Mouse (Mus musculus) CH12.LX (cell line): ENCODE results near the gene Ppef2. TPM values are rescaled to one million over a fixed set of nuclear protein-coding genes. Genes with fewer than 3 reads are reported as not detected.

ENCODE experiments used
- DNase-seq: peaks from one replicate; pipeline ENCODE4 v3.0.0-alpha.2; 2013; ENCODE audit errors: extremely low read depth
- H3K27ac ChIP-seq: 2 replicates; pipeline ENCODE4 v1.5.1; 2012; ENCODE audit warnings: low read depth, mild to moderate bottlenecking, control low read depth, moderate library complexity; ENCODE audit not compliant: insufficient read depth
- H3K27me3 ChIP-seq: replicated peaks from 2 replicates; pipeline ENCODE3; 2012; ENCODE audit warnings: inconsistent platforms
- H3K36me3 ChIP-seq, 2 experiments: replicated peaks in 1 of 2; 2 replicates each; pipeline versions ENCODE3 to v1.6.1; 2012; ENCODE audit warnings: inconsistent platforms in 1 of 2, low read length in 1 of 2, mild to moderate bottlenecking in 1 of 2, mixed read lengths in 1 of 2, moderate library complexity in 1 of 2; ENCODE audit not compliant: control insufficient read depth in 1 of 2, insufficient read depth in 1 of 2
- H3K4me1 ChIP-seq, 2 experiments: 2 replicates each; pipeline ENCODE4 v1.6.1; 2012; ENCODE audit warnings: inconsistent platforms in 1 of 2, moderate library complexity in 1 of 2; ENCODE audit not compliant: insufficient read depth in 2 of 2, control insufficient read depth in 1 of 2
- H3K4me2 ChIP-seq: 2 replicates; pipeline ENCODE4 v1.6.1; 2012; ENCODE audit warnings: low read depth, mild to moderate bottlenecking, control low read depth; ENCODE audit not compliant: poor library complexity, insufficient read depth, severe bottlenecking
- H3K4me3 ChIP-seq, 3 experiments: fragments of 150-350 bp in 1 of 3; sonication (generic) in 1 of 3; replicated peaks in 1 of 3; 2 replicates each; pipeline versions ENCODE3 to v1.5.1; 2011 to 2012; ENCODE audit warnings: low read depth in 2 of 3, low read length in 2 of 3, mild to moderate bottlenecking in 2 of 3, moderate library complexity in 2 of 3, control low read depth in 1 of 3, improper control_type of control experiment in 1 of 3, inconsistent platforms in 1 of 3, mixed read lengths in 1 of 3; ENCODE audit not compliant: poor library complexity in 1 of 3
- H3K79me2 ChIP-seq: replicated peaks from 2 replicates; pipeline ENCODE4 v1.6.1; 2012; ENCODE audit warnings: mild to moderate bottlenecking, moderate library complexity; ENCODE audit not compliant: control insufficient read depth, poor library complexity, insufficient read depth, severe bottlenecking; ENCODE audit errors: extremely low read depth
- H3K9ac ChIP-seq: 2 replicates; pipeline ENCODE4 v1.6.1; 2012; ENCODE audit warnings: low read depth, mild to moderate bottlenecking, control low read depth, moderate library complexity; ENCODE audit not compliant: insufficient read depth
- H3K9me3 ChIP-seq: replicated peaks from 2 replicates; pipeline ENCODE3; 2012; ENCODE audit warnings: low read length, inconsistent platforms, mixed read lengths
- BHLHE40 ChIP-seq: IDR thresholded peaks from 2 replicates; pipeline ENCODE4 v1.6.1; 2011; ENCODE audit warnings: mild to moderate bottlenecking, low read depth, low read length, improper control_type of control experiment
- CHD1 ChIP-seq: IDR thresholded peaks from 2 replicates; pipeline ENCODE4 v1.6.1; 2012; ENCODE audit warnings: low read depth, low read length, improper control_type of control experiment, inconsistent platforms
- CTCF ChIP-seq, 2 experiments: IDR thresholded peaks in 1 of 2; conservative IDR thresholded peaks in 1 of 2; 2 replicates each; pipeline ENCODE4 v1.5.1; 2011 to 2012; ENCODE audit warnings: low read depth in 2 of 2, low read length in 2 of 2, improper control_type of control experiment in 1 of 2, inconsistent platforms in 1 of 2, mild to moderate bottlenecking in 1 of 2, moderate library complexity in 1 of 2
- E2F4 ChIP-seq: IDR thresholded peaks from 2 replicates; pipeline ENCODE4 v1.6.1; 2011; ENCODE audit warnings: low read depth, low read length, improper control_type of control experiment; ENCODE audit not compliant: insufficient replicate concordance
- EP300 ChIP-seq: IDR thresholded peaks from 2 replicates; pipeline ENCODE4 v1.6.1; 2011; ENCODE audit warnings: low read length, improper control_type of control experiment
- ETS1 ChIP-seq: conservative IDR thresholded peaks from 2 replicates; pipeline ENCODE4 v1.6.1; 2012; ENCODE audit warnings: low read depth, mild to moderate bottlenecking, inconsistent platforms, low read length, improper control_type of control experiment, moderate library complexity
- IRF4 ChIP-seq: IDR thresholded peaks from 2 replicates; pipeline ENCODE4 v1.6.1; 2014; ENCODE audit warnings: low read depth, mild to moderate bottlenecking, inconsistent platforms, low read length, improper control_type of control experiment
- JUN ChIP-seq: IDR thresholded peaks from 2 replicates; pipeline ENCODE4 v1.6.1; 2011; ENCODE audit warnings: low read depth, mild to moderate bottlenecking, low read length, improper control_type of control experiment, moderate library complexity; ENCODE audit not compliant: insufficient read depth
- JUND ChIP-seq: conservative IDR thresholded peaks from 2 replicates; pipeline ENCODE4 v1.6.1; 2011; ENCODE audit warnings: low read depth, low read length, improper control_type of control experiment
- MAFK ChIP-seq: IDR thresholded peaks from 2 replicates; pipeline ENCODE4 v1.6.1; 2011; ENCODE audit warnings: low read length, improper control_type of control experiment; ENCODE audit not compliant: insufficient replicate concordance
- MEF2A ChIP-seq: IDR thresholded peaks from 2 replicates; pipeline ENCODE4 v1.6.1; 2014; ENCODE audit warnings: low read depth, mild to moderate bottlenecking, inconsistent platforms, low read length, improper control_type of control experiment, borderline replicate concordance
- NELFE ChIP-seq: IDR thresholded peaks from 2 replicates; pipeline ENCODE4 v1.6.1; 2011; ENCODE audit warnings: low read depth, low read length, improper control_type of control experiment
- NRF1 ChIP-seq: IDR thresholded peaks from 2 replicates; pipeline ENCODE4 v1.6.1; 2014; ENCODE audit warnings: low read depth, mild to moderate bottlenecking, inconsistent platforms, low read length, improper control_type of control experiment, moderate library complexity
- POLR2AphosphoS2 ChIP-seq: IDR thresholded peaks from 2 replicates; pipeline ENCODE4 v1.6.1; 2011; ENCODE audit warnings: low read depth, low read length, improper control_type of control experiment
- RCOR1 ChIP-seq: conservative IDR thresholded peaks from 2 replicates; pipeline ENCODE4 v1.6.1; 2012; ENCODE audit warnings: low read depth, mild to moderate bottlenecking, inconsistent platforms, low read length, improper control_type of control experiment
- SIN3A ChIP-seq: IDR thresholded peaks from 2 replicates; pipeline ENCODE4 v1.6.1; 2012; ENCODE audit warnings: low read length, improper control_type of control experiment, inconsistent platforms
- SMC3 ChIP-seq: IDR thresholded peaks from 2 replicates; pipeline ENCODE4 v1.6.1; 2011; ENCODE audit warnings: low read depth, low read length, improper control_type of control experiment
- TCF12 ChIP-seq: IDR thresholded peaks from 2 replicates; pipeline ENCODE4 v1.6.1; 2014; ENCODE audit warnings: low read depth, mild to moderate bottlenecking, inconsistent platforms, low read length, improper control_type of control experiment
- UBTF ChIP-seq: IDR thresholded peaks from 2 replicates; pipeline ENCODE4 v1.6.1; 2012; ENCODE audit warnings: low read depth, mild to moderate bottlenecking, inconsistent platforms, low read length, improper control_type of control experiment, moderate library complexity
- USF1 ChIP-seq: IDR thresholded peaks from 2 replicates; pipeline ENCODE4 v1.6.1; 2014; ENCODE audit warnings: low read depth, mild to moderate bottlenecking, inconsistent platforms, low read length, improper control_type of control experiment
- USF2 ChIP-seq: conservative IDR thresholded peaks from 2 replicates; pipeline ENCODE4 v1.6.1; 2011; ENCODE audit warnings: low read depth, low read length, improper control_type of control experiment
- ZKSCAN1 ChIP-seq: IDR thresholded peaks from 2 replicates; pipeline ENCODE4 v1.6.1; 2012; ENCODE audit warnings: low read depth, inconsistent platforms, low read length, improper control_type of control experiment, borderline replicate concordance
- dilution Hi-C: fragments of 300-500 bp; cut with MboI; formaldehyde crosslinking; loops from 2 replicates; pipeline ENCODE4 v1.14.3; 2020; ENCODE audit warnings: low sequenced_read_pairs; ENCODE audit not compliant: extremely low pct_unique_long_range_greater_than_20kb, extremely low pct_ligation_motif_present
- in situ Hi-C: fragments of 300-500 bp; cut with MboI; formaldehyde crosslinking; loops from 3 replicates; pipeline ENCODE4 v1.14.3; 2019; ENCODE audit warnings: low sequenced_read_pairs, low pct_ligation_motif_present, low pct_unique_long_range_greater_than_20kb, mixed read lengths
- polyA plus RNA-seq: library from polyadenylated mRNA; unstranded; fragments of >175 nt; gene quantifications from 2 replicates; pipeline ENCODE4 v1.2.1, GENCODE M21; 2012; ENCODE audit warnings: low read depth; ENCODE audit not compliant: insufficient read length
- total RNA-seq, 2 experiments: library from RNA; depleted of rRNA; stranded (reverse); fragments of 300-350 nt in 1 of 2; fragments of >200 nt in 1 of 2; gene quantifications; 2 replicates each; pipeline ENCODE4 v1.2.3; 2012 to 2014

The Ppef2 gene
- total and polyA plus RNA-seq, 3 experiments, result 14.3 to 48.8 (median 16.5) TPM

DNA sequence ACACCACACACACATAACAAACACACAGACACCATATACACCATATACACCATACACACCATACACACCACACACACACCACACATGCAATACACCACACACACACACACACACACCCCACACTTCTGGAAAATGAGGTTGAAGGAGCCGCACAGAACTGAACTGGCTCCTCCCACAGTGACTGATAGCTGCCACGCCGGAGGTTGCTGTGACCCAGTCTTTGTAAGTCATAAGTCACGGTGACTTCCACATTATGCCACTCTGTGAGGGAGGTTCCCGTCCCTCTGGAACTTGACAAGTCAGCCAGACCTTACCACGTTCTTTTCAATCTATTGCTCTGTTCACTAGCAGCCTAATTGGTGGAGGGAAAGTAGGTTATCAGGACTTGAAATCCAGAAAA, 1.6 kb downstream of the Ppef2 start:
- no peak overlapping the region for H3K4me2 ChIP-seq
- no peak for TF ChIP-seq IRF4
- no peak for TF ChIP-seq BHLHE40
- no peak overlapping the region for H3K9ac ChIP-seq
- in situ Hi-C loops (no loop called here), dilution Hi-C loops (no loop called here)
- peaks cover 4 to 16% of the 10 kb centered on the region in 2 experiments for H3K36me3 ChIP-seq
- H3K4me1 ChIP-seq, result no peaks in the 10 kb centered on the region
- no peak overlapping the region for H3K4me3 ChIP-seq
- H3K27ac ChIP-seq, result no peak overlapping the region
- no peak for DNase-seq
- H3K9me3 ChIP-seq, result no peaks in the 10 kb centered on the region
- H3K27me3 ChIP-seq, result no peaks in the 10 kb centered on the region
- H3K79me2 ChIP-seq, result no peaks in the 10 kb centered on the region

- Histone ChIP-seq H3K4me2 (no peak overlapping the region), H3K27me3 (no peaks in the 10 kb centered on the region), H3K36me3 (peaks cover 0 to 5% of the 10 kb centered on the region in 2 experiments), H3K4me3 (no peak overlapping the region), H3K27ac (no peak overlapping the region), H3K4me1 (no peaks in the 10 kb centered on the region), H3K9ac (no peak overlapping the region), H3K9me3 (no peaks in the 10 kb centered on the region), H3K79me2 (no peaks in the 10 kb centered on the region)
- dilution Hi-C loops (no loop called here), in situ Hi-C loops (no loop called here)
- no peak for TF ChIP-seq UBTF
- no peak for TF ChIP-seq MEF2A
- TF ChIP-seq JUND, result no peak
- TF ChIP-seq POLR2AphosphoS2, result no peak
- no peak for TF ChIP-seq EP300
- no peak for TF ChIP-seq NELFE
- no peak for TF ChIP-seq JUN
- TF ChIP-seq ETS1, result no peak
- TF ChIP-seq CHD1, result no peak
- TF ChIP-seq MAFK, result no peak
- TF ChIP-seq SIN3A, result no peak
- TF ChIP-seq E2F4, result no peak
- no peak for TF ChIP-seq SMC3
- no peak for TF ChIP-seq RCOR1
- TF ChIP-seq USF2, result no peak
- TF ChIP-seq ZKSCAN1, result no peak
- TF ChIP-seq TCF12, result no peak
- TF ChIP-seq USF1, result no peak
- TF ChIP-seq NRF1, result no peak
- no peak for TF ChIP-seq CTCF (conservative IDR thresholded peaks at IDR 0.05 in 1 of 2, IDR thresholded peaks at IDR 0.05 in 1 of 2; ENCODE audit: low read depth in 2 of 2, low read length in 2 of 2)
- DNase-seq, result no peak
These were observed 3.2 kb downstream of the Ppef2 start for GRCm38 (mm10) chr5:92252797-92253343.
